Mouse (Mus musculus): ENCODE measurements around the gene Dnajb4. TPM values are rescaled to one million over a fixed set of nuclear protein-coding genes. Genes with fewer than 3 reads are reported as not detected.
"Not testable (repeated sequence)": the region's sequence is repeated elsewhere in the genome, so short reads cannot be mapped to it uniquely, and the experiment has no call there.

The Dnajb4 gene
- polyA plus RNA-seq, 1 experiment from 2014 or later = 27.4 TPM

GRCm38 (mm10) chr3:152130963-152131362 is 79.1 kb downstream of the Dnajb4 start:
- Histone ChIP-seq H3K27me3 (no peaks in the 10 kb centered on the region), H3K4me1 (no peaks in the 10 kb centered on the region), H3K27ac (replicated peaks) (no peak overlapping the region), H3K4me3 (no peak overlapping the region), H3K9ac (replicated peaks) (no peak overlapping the region), H3K36me3 (no peaks in the 10 kb centered on the region), H3K9me3 (no peaks in the 10 kb centered on the region), H3K4me2 (replicated peaks) (no peak overlapping the region)
- ATAC-seq (ENCODE audit: low FRiP score, low read depth) = no peak
- 90% methylated on average over 4 of the region's 4 CpGs for WGBS

DNA sequence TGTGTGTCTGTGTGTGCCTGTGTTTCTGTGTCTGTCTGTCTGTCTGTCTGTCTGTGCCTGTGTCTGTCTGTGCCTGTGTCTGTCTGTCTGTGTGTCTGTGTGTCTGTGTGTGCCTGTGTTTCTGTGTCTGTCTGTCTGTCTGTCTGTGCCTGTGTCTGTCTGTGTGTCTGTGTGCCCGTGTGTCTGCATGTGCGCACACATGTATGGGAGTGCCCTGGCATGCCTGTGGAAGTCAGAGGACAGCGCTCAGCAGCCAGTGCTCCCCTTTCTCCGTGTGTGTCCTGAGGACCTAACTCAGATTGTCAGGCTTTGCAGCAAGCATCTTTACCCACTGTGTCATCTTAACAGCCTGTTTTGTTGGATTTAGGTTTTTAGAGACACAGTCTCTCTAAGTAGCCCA is 80.7 kb downstream of the Dnajb4 start:
- not testable (repeated sequence) for H3K27ac ChIP-seq (replicated peaks); H3K4me3 ChIP-seq; ATAC-seq (ENCODE audit: low FRiP score, low read depth); H3K36me3 ChIP-seq; H3K9me3 ChIP-seq; H3K9ac ChIP-seq (replicated peaks); H3K4me1 ChIP-seq; H3K4me2 ChIP-seq (replicated peaks); H3K27me3 ChIP-seq
- 90% methylated on average over 4 of the region's 4 CpGs for WGBS

DNA sequence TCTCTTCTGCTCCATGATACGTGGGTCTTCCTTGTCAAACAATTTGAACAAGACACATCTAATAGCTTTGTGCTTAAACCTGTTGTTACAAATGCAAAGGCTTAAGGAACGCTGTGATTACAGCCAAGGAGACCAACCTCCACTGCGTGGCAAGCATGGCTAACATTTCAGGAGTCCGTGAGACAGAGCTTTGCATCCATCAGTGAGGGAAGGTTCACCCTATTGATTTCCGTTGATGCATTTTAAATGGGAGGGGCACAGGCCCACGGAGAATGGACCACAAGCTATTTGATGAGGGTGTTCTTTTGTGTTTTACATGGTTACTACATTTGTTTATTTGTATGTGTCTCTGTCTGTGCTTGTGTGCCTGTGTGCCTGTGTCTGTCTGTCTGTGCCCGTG is 81.5 kb downstream of the Dnajb4 start:
- H3K9ac ChIP-seq (replicated peaks) = no peak overlapping the region
- no peaks in the 10 kb centered on the region for H3K4me1 ChIP-seq
- no peak overlapping the region for H3K27ac ChIP-seq (replicated peaks)
- H3K36me3 ChIP-seq = no peaks in the 10 kb centered on the region
- no peak overlapping the region for H3K4me3 ChIP-seq
- 77% methylated on average over 7 of the region's 7 CpGs for WGBS
- H3K27me3 ChIP-seq = no peaks in the 10 kb centered on the region
- no peak overlapping the region for H3K4me2 ChIP-seq (replicated peaks)
- no peak for ATAC-seq (ENCODE audit: low FRiP score, low read depth)
- H3K9me3 ChIP-seq = no peaks in the 10 kb centered on the region

Other genes starting within 250 kb of the Dnajb4 start
- 1.5 and 2.4 TPM in 2 replicates for gene Gipc2, start 44.1 kb downstream of the Dnajb4 start, polyA plus RNA-seq (2016; fragmentation: Nextera tagmentation; extraction: Ambion mirVana)
- 393 and 419 TPM in 2 replicates for gene Fubp1, start 120 bp upstream of the Dnajb4 start, polyA plus RNA-seq (2016; fragmentation: Nextera tagmentation; extraction: Ambion mirVana)
- 5.4 and 7.0 TPM in 2 replicates for gene Nexn, start 56.0 kb upstream of the Dnajb4 start, polyA plus RNA-seq (2016; fragmentation: Nextera tagmentation; extraction: Ambion mirVana)
- 24.2 and 25.8 TPM in 2 replicates for gene Miga1, start 130.1 kb upstream of the Dnajb4 start, polyA plus RNA-seq (2016; fragmentation: Nextera tagmentation; extraction: Ambion mirVana)
- gene Usp33, start 136.2 kb upstream of the Dnajb4 start, polyA plus RNA-seq (2016; fragmentation: Nextera tagmentation; extraction: Ambion mirVana) = 72.1 and 75.1 TPM in 2 replicates
- 51.1 and 55.4 TPM in 2 replicates for gene Zzz3, start 185.2 kb upstream of the Dnajb4 start, polyA plus RNA-seq (2016; fragmentation: Nextera tagmentation; extraction: Ambion mirVana)